Mouse (Mus musculus) right cerebral cortex, postnatal 36 days (tissue): Measurements from ENCODE around the gene Ing2.

Source experiments
- DNase-seq, 2 experiments: peaks; one replicate each; pipeline ENCODE4 v3.0.0; 2022; ENCODE audit warnings: low spot score in 2 of 2, mixed read lengths in 1 of 2

Gene Ing2

GRCm38 (mm10) chr8:47674777-47675710 is at the start of gene Ing2:
TSS of gene Ing2 (minus strand) at chr8:47675556.
- peak; percentile 100 for DNase-seq

GRCm38 (mm10) chr8:47721609-47722008 is 46.3 kb upstream of the Ing2 start:
- DNase-seq, result no peak

GRCm38 (mm10) chr8:47718641-47719040 is 43.3 kb upstream of the Ing2 start:
- no peak for DNase-seq

GRCm38 (mm10) chr8:47713761-47714745 is 38.7 kb upstream of the Ing2 start, which contains the start of gene Cdkn2aip:
TSS of gene Cdkn2aip (minus strand) at chr8:47713932.
- DNase-seq, result peak; percentile 85 to 87

GRCm38 (mm10) chr8:47713171-47713663 is 37.9 kb upstream of the Ing2 start:
- peak in 1 of 2 experiments; percentile 7 for DNase-seq

- no peak for DNase-seq
Observed at GRCm38 (mm10) chr8:47708106-47708505, 32.8 kb upstream of the Ing2 start.

GRCm38 (mm10) chr8:47706746-47707145 is 31.4 kb upstream of the Ing2 start:
- DNase-seq, result no peak

GRCm38 (mm10) chr8:47702333-47702732 is 27.0 kb upstream of the Ing2 start:
- no peak for DNase-seq

GRCm38 (mm10) chr8:47697696-47698095 is 22.3 kb upstream of the Ing2 start:
- no peak for DNase-seq

GRCm38 (mm10) chr8:47695431-47696105 is 20.2 kb upstream of the Ing2 start:
- DNase-seq, result peak; percentile 53 to 68

GRCm38 (mm10) chr8:47693119-47693518 is 17.8 kb upstream of the Ing2 start:
- peak; percentile 41 to 67 for DNase-seq

GRCm38 (mm10) chr8:47691831-47692230 is 16.5 kb upstream of the Ing2 start:
- DNase-seq, result no peak

- no peak for DNase-seq
Observed at GRCm38 (mm10) chr8:47691303-47691702, 15.9 kb upstream of the Ing2 start.

GRCm38 (mm10) chr8:47690674-47691078 is 15.3 kb upstream of the Ing2 start:
- no peak for DNase-seq

- DNase-seq, result no peak
Observed at GRCm38 (mm10) chr8:47689704-47690326, 14.5 kb upstream of the Ing2 start.

GRCm38 (mm10) chr8:47684441-47684840 is 9.1 kb upstream of the Ing2 start:
- no peak for DNase-seq

GRCm38 (mm10) chr8:47683994-47684393 is 8.6 kb upstream of the Ing2 start:
- DNase-seq, result no peak

- no peak for DNase-seq
Observed at GRCm38 (mm10) chr8:47680306-47680705, 5.0 kb upstream of the Ing2 start.

GRCm38 (mm10) chr8:47679603-47680002 is 4.2 kb upstream of the Ing2 start:
- DNase-seq, result no peak

GRCm38 (mm10) chr8:47676631-47677030 is 1.3 kb upstream of the Ing2 start:
- DNase-seq, result no peak

- no peak for DNase-seq
Observed at GRCm38 (mm10) chr8:47676224-47676623, 868 bp upstream of the Ing2 start.
